Comparison of ENCODE assay signal across 9 mouse cellular contexts in genomic region chr1:132739077-132739521, GRCm38 (mm10). TPM values are rescaled to one million over a fixed set of nuclear protein-coding genes. Genes with fewer than 3 reads are reported as not detected.
DNase-seq lines count a peak whose midpoint lies in the region.
"Had no signal": no experiment of that assay in that cellular context is flagged by ENCODE, and none has a peak within 500 bp of the region (broad histone marks: within the 10 kb centered on the region; RNA-seq: fewer than 3 reads in every experiment).

No protein-coding gene starts in this region.

- no peaks in the 10 kb centered on the region for H3K9me3 ChIP-seq in midbrain, embryonic 10.5 days (replicated peaks)

- 3% methylated on average over 11 of the region's 11 CpGs for WGBS in midbrain, embryonic 10.5 days

- peaks cover 82% of the 10 kb centered on the region for H3K4me1 ChIP-seq in midbrain, embryonic 10.5 days

- H3K27me3 ChIP-seq in midbrain, embryonic 10.5 days (ENCODE audit: low read depth, poor library complexity, severe bottlenecking): peaks cover 60% of the 10 kb centered on the region

- no peaks in the 10 kb centered on the region for H3K36me3 ChIP-seq in midbrain, embryonic 10.5 days

- H3K27ac ChIP-seq in midbrain, embryonic 10.5 days (replicated peaks): peak overlapping the region; percentile 74

- peak; percentile 59 for DNase-seq in ZHBTc4 (ENCODE audit: low read depth, low spot score)
- DNase-seq in cerebellum, postnatal 25 days: peak; percentile 70 to 77
- peak; percentile 75 to 80 for DNase-seq in frontal cortex, postnatal 36 days (ENCODE audit: low spot score in 2 of 2)
- peak; percentile 20 for DNase-seq in midbrain, embryonic 10.5 days (ENCODE audit: low spot score)
- peak; percentile 79 for DNase-seq in telencephalon, adult 2 months (ENCODE audit: low read depth, low spot score)
- DNase-seq in lung, adult 18-20 months: no peak
- no peak for DNase-seq in adrenal gland, adult 2 months
- DNase-seq in lung, postnatal 10 days: no peak

- H3K4me3 ChIP-seq in midbrain, embryonic 10.5 days: peak overlapping the region; percentile 70

RNA-seq across cellular contexts. Expression of gene Nfasc, which starts 2.5 kb away (rescaled TPM):
- polyA plus RNA-seq in midbrain, embryonic 10.5 days (2016; fragmentation: Nextera tagmentation; extraction: Ambion mirVana): 14.5 and 19.7 TPM in 2 replicates
- total RNA-seq in adrenal gland, adult 2 months (2021): 1 to 10 TPM; 3.9 to 5.7 TPM
- 1.2 and 1.5 TPM in 2 replicates for polyA plus RNA-seq in adrenal gland, adult 2 months (2012; rRNA removed)
- total RNA-seq: hematopoietic stem cell, adult 5-6 weeks had no signal

Comparison
In these comparisons a context has a peak if more than half of its experiments do, and no peak if none do; other contexts are left out.
1. DNase-seq: peak in ZHBTc4 (single experiment), cerebellum, postnatal 25 days (2 of 2), frontal cortex, postnatal 36 days (2 of 2), midbrain, embryonic 10.5 days (single experiment) and telencephalon, adult 2 months (single experiment); none in lung, adult 18-20 months (0 of 2), adrenal gland, adult 2 months (single experiment) and lung, postnatal 10 days (single experiment).